Mouse (Mus musculus): ENCODE data around the gene Osgin1. TPM values are rescaled to one million over a fixed set of nuclear protein-coding genes. Genes with fewer than 3 reads are reported as not detected.

The Osgin1 gene
- total and polyA plus RNA-seq, 3 experiments: 3.9 to 7.2 (median 5.5) TPM

GRCm38 (mm10) chr8:119434569-119434968 is 645 bp downstream of the Osgin1 start:
- no peak overlapping the region for H3K9ac ChIP-seq (ENCODE audit: low read depth, low read length)
- no peak overlapping the region for H3K4me3 ChIP-seq
- H3K79me2 ChIP-seq (replicated peaks; ENCODE audit: control insufficient read depth, insufficient read depth, low read length): no peaks in the 10 kb centered on the region
- intact Hi-C loops (cut with DNase I): no loop called here
- WGBS: 80% methylated on average over 6 of the region's 6 CpGs
- no peak for DNase-seq
- no peak overlapping the region for H3K27ac ChIP-seq
- peaks cover 8% of the 10 kb centered on the region for H3K4me1 ChIP-seq (ENCODE audit: control insufficient read depth, insufficient read depth, low read length)
- no peaks in the 10 kb centered on the region for H3K27me3 ChIP-seq (ENCODE audit: control insufficient read depth, insufficient read depth, low read length)
- no peaks in the 10 kb centered on the region for H3K36me3 ChIP-seq (ENCODE audit: control insufficient read depth, insufficient read depth, low read length)
- no peak for TF ChIP-seq POLR2A (IDR thresholded peaks at IDR 0.05; ENCODE audit: insufficient read depth, low read depth, low read length)
- TF ChIP-seq CTCF (IDR thresholded peaks at IDR 0.05): no peak

GRCm38 (mm10) chr8:119435527-119435926 is 1.6 kb downstream of the Osgin1 start:
- peaks cover 15% of the 10 kb centered on the region for H3K4me1 ChIP-seq (ENCODE audit: control insufficient read depth, insufficient read depth, low read length)
- DNase-seq: no peak
- TF ChIP-seq EP300 (IDR thresholded peaks at IDR 0.05; ENCODE audit: insufficient read depth, low read depth, low read length) (no peak), POLR2A (IDR thresholded peaks at IDR 0.05; ENCODE audit: insufficient read depth, low read depth, low read length) (no peak), CTCF (IDR thresholded peaks at IDR 0.05) (no peak)
- H3K36me3 ChIP-seq (ENCODE audit: control insufficient read depth, insufficient read depth, low read length): no peaks in the 10 kb centered on the region
- 90% methylated on average over 7 of the region's 7 CpGs for WGBS
- no peak overlapping the region for H3K9ac ChIP-seq (ENCODE audit: low read depth, low read length)
- H3K27me3 ChIP-seq (ENCODE audit: control insufficient read depth, insufficient read depth, low read length): no peaks in the 10 kb centered on the region
- intact Hi-C loops (cut with DNase I): no loop called here
- no peak overlapping the region for H3K27ac ChIP-seq
- H3K79me2 ChIP-seq (replicated peaks; ENCODE audit: control insufficient read depth, insufficient read depth, low read length): no peaks in the 10 kb centered on the region
- no peak overlapping the region for H3K4me3 ChIP-seq

- Histone ChIP-seq H3K36me3 (ENCODE audit: control insufficient read depth, insufficient read depth, low read length) (no peaks in the 10 kb centered on the region), H3K79me2 (replicated peaks; ENCODE audit: control insufficient read depth, insufficient read depth, low read length) (no peaks in the 10 kb centered on the region), H3K27ac (peak overlapping the region; percentile 86), H3K27me3 (ENCODE audit: control insufficient read depth, insufficient read depth, low read length) (no peaks in the 10 kb centered on the region), H3K4me1 (ENCODE audit: control insufficient read depth, insufficient read depth, low read length) (peaks cover 20% of the 10 kb centered on the region), H3K9ac (ENCODE audit: low read depth, low read length) (no peak overlapping the region), H3K4me3 (peak overlapping the region; percentile 52)
- 58% methylated on average over 10 of the region's 10 CpGs for WGBS
- intact Hi-C loops (cut with DNase I): loop anchor here (2.0 kb wide), 1 partner anchor 14 kb away; no protein-coding TSS in a partner anchor
- DNase-seq: no peak
- TF ChIP-seq EP300 (IDR thresholded peaks at IDR 0.05; ENCODE audit: insufficient read depth, low read depth, low read length): no peak
- no peak for TF ChIP-seq CTCF (IDR thresholded peaks at IDR 0.05)
- no peak for TF ChIP-seq POLR2A (IDR thresholded peaks at IDR 0.05; ENCODE audit: insufficient read depth, low read depth, low read length)
These were observed 2.4 kb downstream of the Osgin1 start for GRCm38 (mm10) chr8:119436331-119436730.

- Histone ChIP-seq H3K4me1 (ENCODE audit: control insufficient read depth, insufficient read depth, low read length) (peaks cover 20% of the 10 kb centered on the region), H3K4me3 (peak overlapping the region; percentile 52), H3K27me3 (ENCODE audit: control insufficient read depth, insufficient read depth, low read length) (no peaks in the 10 kb centered on the region), H3K27ac (peak overlapping the region; percentile 86), H3K79me2 (replicated peaks; ENCODE audit: control insufficient read depth, insufficient read depth, low read length) (no peaks in the 10 kb centered on the region), H3K36me3 (ENCODE audit: control insufficient read depth, insufficient read depth, low read length) (no peaks in the 10 kb centered on the region), H3K9ac (ENCODE audit: low read depth, low read length) (peak overlapping the region; percentile 67)
- peak; percentile 44 for TF ChIP-seq CTCF (IDR thresholded peaks at IDR 0.05)
- peak; percentile 54; the same call in 1 of the 2 replicates for TF ChIP-seq EP300 (IDR thresholded peaks at IDR 0.05; ENCODE audit: insufficient read depth, low read depth, low read length)
- peak; percentile 97 for TF ChIP-seq POLR2A (IDR thresholded peaks at IDR 0.05; ENCODE audit: insufficient read depth, low read depth, low read length)
- peak; percentile 90 to 91 for DNase-seq
- intact Hi-C loops (cut with DNase I): loop anchor here (2.0 kb wide), 1 partner anchor 14 kb away; no protein-coding TSS in a partner anchor
- 6% methylated on average over 9 of the region's 9 CpGs for WGBS
These were observed 3.0 kb downstream of the Osgin1 start for GRCm38 (mm10) chr8:119436933-119437332.

- Histone ChIP-seq H3K27ac (peak overlapping the region; percentile 86), H3K9ac (ENCODE audit: low read depth, low read length) (peak overlapping the region; percentile 67), H3K79me2 (replicated peaks; ENCODE audit: control insufficient read depth, insufficient read depth, low read length) (no peaks in the 10 kb centered on the region), H3K4me3 (peak overlapping the region; percentile 52), H3K4me1 (ENCODE audit: control insufficient read depth, insufficient read depth, low read length) (peaks cover 20% of the 10 kb centered on the region), H3K27me3 (ENCODE audit: control insufficient read depth, insufficient read depth, low read length) (no peaks in the 10 kb centered on the region), H3K36me3 (ENCODE audit: control insufficient read depth, insufficient read depth, low read length) (no peaks in the 10 kb centered on the region)
- WGBS: 64% methylated on average over 11 of the region's 11 CpGs
- intact Hi-C loops (cut with DNase I): loop anchor here (2.0 kb wide), 1 partner anchor 15 kb away; no protein-coding TSS in a partner anchor
- TF ChIP-seq POLR2A (IDR thresholded peaks at IDR 0.05; ENCODE audit: insufficient read depth, low read depth, low read length) (no peak), CTCF (IDR thresholded peaks at IDR 0.05) (no peak), EP300 (IDR thresholded peaks at IDR 0.05; ENCODE audit: insufficient read depth, low read depth, low read length) (no peak)
- DNase-seq: peak in 1 of 2 experiments; percentile 47
These were observed 3.6 kb downstream of the Osgin1 start for GRCm38 (mm10) chr8:119437506-119437905.

GRCm38 (mm10) chr8:119438876-119439275 is 5.0 kb downstream of the Osgin1 start:
- 76% methylated on average over 6 of the region's 6 CpGs for WGBS
- intact Hi-C loops (cut with DNase I): no loop called here

More at GRCm38 (mm10) chr8:119438876-119439275, 5.0 kb downstream of the Osgin1 start:
- TF ChIP-seq EP300 (IDR thresholded peaks at IDR 0.05; ENCODE audit: insufficient read depth, low read depth, low read length): no peak
- TF ChIP-seq CTCF (IDR thresholded peaks at IDR 0.05): no peak
- TF ChIP-seq POLR2A (IDR thresholded peaks at IDR 0.05; ENCODE audit: insufficient read depth, low read depth, low read length): no peak
- Histone ChIP-seq H3K27ac (no peak overlapping the region), H3K4me3 (no peak overlapping the region), H3K9ac (ENCODE audit: low read depth, low read length) (no peak overlapping the region), H3K79me2 (replicated peaks; ENCODE audit: control insufficient read depth, insufficient read depth, low read length) (no peaks in the 10 kb centered on the region), H3K4me1 (ENCODE audit: control insufficient read depth, insufficient read depth, low read length) (peaks cover 20% of the 10 kb centered on the region), H3K27me3 (ENCODE audit: control insufficient read depth, insufficient read depth, low read length) (no peaks in the 10 kb centered on the region), H3K36me3 (ENCODE audit: control insufficient read depth, insufficient read depth, low read length) (no peaks in the 10 kb centered on the region)
- no peak for DNase-seq
